Mouse (Mus musculus): Measurements from ENCODE around the gene Vmp1. TPM values are rescaled to one million over a fixed set of nuclear protein-coding genes. Genes with fewer than 3 reads are reported as not detected.

Gene Vmp1
- total RNA-seq, 1 experiment: 107 TPM

GRCm38 (mm10) chr11:86618548-86619335 lies 64.9 kb downstream of the Vmp1 start:
- 0 out of 4 replicates have a peak, but pooled peaks cover 0 to 4% of the 10 kb centered on the region in 2 experiments for H3K4me1 ChIP-seq (ENCODE audit: control insufficient read depth in 2 of 2, insufficient read depth in 2 of 2, low read length in 2 of 2, poor library complexity in 1 of 2)
- TF ChIP-seq MAFK (IDR thresholded peaks at IDR 0.05; ENCODE audit: insufficient read depth, low read depth, low read length) (no peak), HCFC1 (IDR thresholded peaks at IDR 0.05; ENCODE audit: borderline replicate concordance, insufficient read depth, low read length) (no peak), ZC3H11A (IDR thresholded peaks at IDR 0.05; ENCODE audit: borderline replicate concordance, low read depth, low read length) (no peak), ZNF384 (IDR thresholded peaks at IDR 0.05; ENCODE audit: low read depth, low read length) (no peak), CHD2 (IDR thresholded peaks at IDR 0.05; ENCODE audit: low read depth, low read length) (no peak)
- H3K27ac ChIP-seq (ENCODE audit: insufficient read depth, low read depth, low read length, poor library complexity, severe bottlenecking): no peak overlapping the region
- no peaks in the 10 kb centered on the region for H3K9me3 ChIP-seq (ENCODE audit: control insufficient read depth, insufficient read depth, low read depth, low read length)
- DNase-seq (ENCODE audit: low read depth, low spot score): no peak
- H3K4me3 ChIP-seq (ENCODE audit: insufficient read depth in 1 of 2, low read depth in 1 of 2, low read length in 2 of 2, poor library complexity in 1 of 2, severe bottlenecking in 1 of 2): no peak overlapping the region
- no peak overlapping the region for H3K9ac ChIP-seq (ENCODE audit: insufficient read depth, low read depth, low read length, poor library complexity, severe bottlenecking)
- in situ Hi-C loops (cut with MboI; ENCODE audit: low sequenced_read_pairs in 2 of 2, unreplicated experiment in 2 of 2): no loop called here
- H3K36me3 ChIP-seq (ENCODE audit: control insufficient read depth, insufficient read depth, low read length, poor library complexity, severe bottlenecking): peaks cover 3% of the 10 kb centered on the region; the same call in 1 of the 2 replicates

- H3K9me3 ChIP-seq (ENCODE audit: control insufficient read depth, insufficient read depth, low read depth, low read length): no peaks in the 10 kb centered on the region
- in situ Hi-C loops (cut with MboI; ENCODE audit: low sequenced_read_pairs in 2 of 2, unreplicated experiment in 2 of 2): no loop called here
- H3K27ac ChIP-seq (ENCODE audit: insufficient read depth, low read depth, low read length, poor library complexity, severe bottlenecking): no peak overlapping the region
These were observed 69.0 kb downstream of the Vmp1 start for GRCm38 (mm10) chr11:86614607-86615006.

GRCm38 (mm10) chr11:86614056-86614530 lies 69.5 kb downstream of the Vmp1 start:
- in situ Hi-C loops (cut with MboI; ENCODE audit: low sequenced_read_pairs in 2 of 2, unreplicated experiment in 2 of 2): no loop called here
- Histone ChIP-seq H3K4me1 (ENCODE audit: control insufficient read depth in 2 of 2, insufficient read depth in 2 of 2, low read length in 2 of 2, poor library complexity in 1 of 2) (0 out of 4 replicates have a peak, but pooled peaks cover 0 to 4% of the 10 kb centered on the region in 2 experiments), H3K9ac (ENCODE audit: insufficient read depth, low read depth, low read length, poor library complexity, severe bottlenecking) (no peak overlapping the region), H3K27ac (ENCODE audit: insufficient read depth, low read depth, low read length, poor library complexity, severe bottlenecking) (no peak overlapping the region), H3K9me3 (ENCODE audit: control insufficient read depth, insufficient read depth, low read depth, low read length) (no peaks in the 10 kb centered on the region), H3K4me3 (ENCODE audit: insufficient read depth in 1 of 2, low read depth in 1 of 2, low read length in 2 of 2, poor library complexity in 1 of 2, severe bottlenecking in 1 of 2) (no peak overlapping the region), H3K36me3 (ENCODE audit: control insufficient read depth, insufficient read depth, low read length, poor library complexity, severe bottlenecking) (peaks cover 3% of the 10 kb centered on the region; the same call in 1 of the 2 replicates)
- no peak for TF ChIP-seq ZNF384 (IDR thresholded peaks at IDR 0.05; ENCODE audit: low read depth, low read length)
- TF ChIP-seq CHD2 (IDR thresholded peaks at IDR 0.05; ENCODE audit: low read depth, low read length): no peak
- TF ChIP-seq HCFC1 (IDR thresholded peaks at IDR 0.05; ENCODE audit: borderline replicate concordance, insufficient read depth, low read length): no peak
- no peak for TF ChIP-seq MAFK (IDR thresholded peaks at IDR 0.05; ENCODE audit: insufficient read depth, low read depth, low read length)
- TF ChIP-seq ZC3H11A (IDR thresholded peaks at IDR 0.05; ENCODE audit: borderline replicate concordance, low read depth, low read length): no peak
- DNase-seq (ENCODE audit: low read depth, low spot score): no peak

More at GRCm38 (mm10) chr11:86614607-86615006, 69.0 kb downstream of the Vmp1 start:
- Histone ChIP-seq H3K36me3 (ENCODE audit: control insufficient read depth, insufficient read depth, low read length, poor library complexity, severe bottlenecking) (peaks cover 3% of the 10 kb centered on the region; the same call in 1 of the 2 replicates), H3K4me1 (ENCODE audit: control insufficient read depth in 2 of 2, insufficient read depth in 2 of 2, low read length in 2 of 2, poor library complexity in 1 of 2) (0 out of 4 replicates have a peak, but pooled peaks cover 0 to 4% of the 10 kb centered on the region in 2 experiments), H3K9ac (ENCODE audit: insufficient read depth, low read depth, low read length, poor library complexity, severe bottlenecking) (no peak overlapping the region), H3K4me3 (ENCODE audit: insufficient read depth in 1 of 2, low read depth in 1 of 2, low read length in 2 of 2, poor library complexity in 1 of 2, severe bottlenecking in 1 of 2) (no peak overlapping the region)
- TF ChIP-seq ZNF384 (IDR thresholded peaks at IDR 0.05; ENCODE audit: low read depth, low read length): no peak
- no peak for TF ChIP-seq MAFK (IDR thresholded peaks at IDR 0.05; ENCODE audit: insufficient read depth, low read depth, low read length)
- no peak for TF ChIP-seq ZC3H11A (IDR thresholded peaks at IDR 0.05; ENCODE audit: borderline replicate concordance, low read depth, low read length)
- TF ChIP-seq CHD2 (IDR thresholded peaks at IDR 0.05; ENCODE audit: low read depth, low read length): no peak
- DNase-seq (ENCODE audit: low read depth, low spot score): no peak

- H3K9me3 ChIP-seq (ENCODE audit: control insufficient read depth, insufficient read depth, low read depth, low read length): no peaks in the 10 kb centered on the region
- no peak overlapping the region for H3K4me3 ChIP-seq (ENCODE audit: insufficient read depth in 1 of 2, low read depth in 1 of 2, low read length in 2 of 2, poor library complexity in 1 of 2, severe bottlenecking in 1 of 2)
- no peak for DNase-seq (ENCODE audit: low read depth, low spot score)
- no peak overlapping the region for H3K27ac ChIP-seq (ENCODE audit: insufficient read depth, low read depth, low read length, poor library complexity, severe bottlenecking)
- H3K4me1 ChIP-seq (ENCODE audit: control insufficient read depth in 2 of 2, insufficient read depth in 2 of 2, low read length in 2 of 2, poor library complexity in 1 of 2): 0 out of 4 replicates have a peak, but pooled peaks cover 0 to 4% of the 10 kb centered on the region in 2 experiments
- in situ Hi-C loops (cut with MboI; ENCODE audit: low sequenced_read_pairs in 2 of 2, unreplicated experiment in 2 of 2): no loop called here
- no peak overlapping the region for H3K9ac ChIP-seq (ENCODE audit: insufficient read depth, low read depth, low read length, poor library complexity, severe bottlenecking)
- H3K36me3 ChIP-seq (ENCODE audit: control insufficient read depth, insufficient read depth, low read length, poor library complexity, severe bottlenecking): peaks cover 3% of the 10 kb centered on the region; the same call in 1 of the 2 replicates
- TF ChIP-seq MAFK (IDR thresholded peaks at IDR 0.05; ENCODE audit: insufficient read depth, low read depth, low read length) (no peak), ZC3H11A (IDR thresholded peaks at IDR 0.05; ENCODE audit: borderline replicate concordance, low read depth, low read length) (no peak), CHD2 (IDR thresholded peaks at IDR 0.05; ENCODE audit: low read depth, low read length) (no peak)
These were observed 71.6 kb downstream of the Vmp1 start for GRCm38 (mm10) chr11:86611991-86612390.

Measured in ES-E14 (cell line).